Mouse (Mus musculus) forebrain, postnatal 0 days (tissue): ENCODE data around the gene Vps13d. TPM values are rescaled to one million over a fixed set of nuclear protein-coding genes. Genes with fewer than 3 reads are reported as not detected.

Experiments
- ATAC-seq: fragments of 200-750 bp; cut with Nextera tagmentation; 2 replicates; pipeline ENCODE4 v1.8.0; 2017; ENCODE audit warnings: mild to moderate bottlenecking, moderate library complexity
- DNase-seq: peaks from one replicate; pipeline ENCODE4 v3.0.0-alpha.2; 2015
- H3K27ac ChIP-seq: fragments of 300-500 bp; sonication (generic); 2 replicates; pipeline ENCODE4 v1.5.1; 2014; ENCODE audit warnings: low read depth, mild to moderate bottlenecking, antibody characterized with exemption, low read length, moderate library complexity, mixed read lengths
- H3K27me3 ChIP-seq: fragments of 300-500 bp; sonication (generic); 2 replicates; pipeline ENCODE4 v1.6.1; 2014; ENCODE audit warnings: mild to moderate bottlenecking, low read length, mixed read lengths; ENCODE audit not compliant: insufficient read depth
- H3K36me3 ChIP-seq: fragments of 300-500 bp; sonication (generic); 2 replicates; pipeline ENCODE4 v1.6.1; 2014; ENCODE audit warnings: mild to moderate bottlenecking, moderate library complexity; ENCODE audit not compliant: insufficient read depth
- H3K4me1 ChIP-seq: fragments of 300-500 bp; sonication (generic); 2 replicates; pipeline ENCODE4 v1.6.1; 2014; ENCODE audit warnings: antibody characterized with exemption; ENCODE audit not compliant: insufficient read depth
- H3K4me2 ChIP-seq: fragments of 300-500 bp; sonication (generic); 2 replicates; pipeline ENCODE4 v1.6.1; 2014; ENCODE audit warnings: low read depth, mild to moderate bottlenecking, moderate library complexity
- H3K4me3 ChIP-seq: fragments of 300-500 bp; sonication (generic); 2 replicates; pipeline ENCODE4 v1.5.1; 2014; ENCODE audit warnings: low read depth, low read length, mixed read lengths
- H3K9ac ChIP-seq: fragments of 300-500 bp; sonication (generic); 2 replicates; pipeline ENCODE4 v1.6.1; 2014; ENCODE audit warnings: mild to moderate bottlenecking
- H3K9me3 ChIP-seq: fragments of 300-500 bp; sonication (generic); 2 replicates; pipeline ENCODE4 v1.6.1; 2016; ENCODE audit warnings: low read length
- CTCF ChIP-seq: sonication (generic); IDR thresholded peaks from 2 replicates; pipeline ENCODE4 v1.5.1; 2016; ENCODE audit warnings: antibody characterized with exemption, control low read depth, low read depth
- WGBS: fragments of 180-500 bp; shearing (Covaris S2); extraction: QIAGEN DNeasy Blood & Tissue Kit; methylation state at CpG from one replicate; pipeline ENCODE4 v1.1.7; 2014; 5-methylcytosine and 5-hydroxymethylcytosine counted together
- polyA plus RNA-seq: library from polyadenylated mRNA; unstranded; fragments of >200 nt; fragmentation: Nextera tagmentation; extraction: Ambion mirVana; gene quantifications from 2 replicates; pipeline ENCODE4 v1.2.1, GENCODE M21; 2015
- total RNA-seq: library from RNA; depleted of rRNA; stranded (reverse); fragments of >200 nt; gene quantifications from 2 replicates; pipeline ENCODE4 v1.2.3, GENCODE M21; 2014

The Vps13d gene
- total and polyA plus RNA-seq, 2 experiments from 2014 or later = 6.4 to 30.8 TPM

GRCm38 (mm10) chr4:145201424-145201823, 6.6 kb upstream of the Vps13d start:
- Histone ChIP-seq H3K4me3 (no peak overlapping the region), H3K4me2 (no peak overlapping the region), H3K27me3 (no peaks in the 10 kb centered on the region), H3K9me3 (no peaks in the 10 kb centered on the region), H3K36me3 (no peaks in the 10 kb centered on the region), H3K4me1 (no peaks in the 10 kb centered on the region), H3K9ac (no peak overlapping the region), H3K27ac (no peak overlapping the region)
- 84% methylated on average over 3 of the region's 3 CpGs for WGBS
- no peak for TF ChIP-seq CTCF
- DNase-seq (no peak), ATAC-seq (no peak)

DNA sequence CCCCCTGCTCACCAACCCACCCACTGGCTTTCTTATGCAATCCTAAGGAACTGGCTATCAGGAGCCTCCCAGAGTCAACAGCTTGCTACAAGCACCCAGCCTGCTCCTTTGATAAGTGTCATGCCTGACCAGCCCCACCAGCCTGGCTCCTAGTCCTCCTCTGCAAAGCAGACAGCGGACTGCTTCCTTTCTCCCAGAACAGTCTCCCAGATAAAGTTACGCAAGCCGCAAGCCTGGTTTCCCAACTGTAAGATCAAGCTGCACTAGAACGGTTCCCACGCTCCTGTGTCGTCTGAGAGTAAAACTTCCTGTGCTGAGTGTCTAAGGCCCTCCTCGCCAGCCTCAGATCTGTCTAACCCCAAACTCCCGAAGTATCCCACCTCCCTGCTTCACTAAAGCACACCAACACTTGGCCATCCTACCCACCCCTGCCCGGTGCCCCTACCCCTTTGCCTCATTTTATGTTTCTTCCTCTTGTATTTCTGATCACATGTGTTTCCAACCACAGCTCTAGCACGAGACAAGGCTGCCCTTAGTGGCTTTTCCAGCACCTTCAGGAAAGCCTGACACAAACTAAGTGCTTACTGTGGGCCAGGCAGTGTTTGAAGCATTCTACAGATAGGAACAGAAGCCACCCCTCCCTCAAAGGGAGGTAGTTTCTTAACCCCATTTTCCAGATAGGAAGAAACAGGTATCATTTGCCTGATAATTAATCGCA, 5.3 kb upstream of the Vps13d start:
- no peaks in the 10 kb centered on the region for H3K9me3 ChIP-seq
- H3K27ac ChIP-seq = no peak overlapping the region
- no peaks in the 10 kb centered on the region for H3K27me3 ChIP-seq
- no peak overlapping the region for H3K4me3 ChIP-seq
- WGBS = 58% methylated on average over 11 of the region's 11 CpGs
- no peaks in the 10 kb centered on the region for H3K36me3 ChIP-seq
- no peaks in the 10 kb centered on the region; the same call in 1 of the 2 replicates for H3K4me1 ChIP-seq
- ATAC-seq (no peak), DNase-seq (no peak)
- H3K9ac ChIP-seq = no peak overlapping the region
- TF ChIP-seq CTCF = no peak
- no peak overlapping the region for H3K4me2 ChIP-seq

DNA sequence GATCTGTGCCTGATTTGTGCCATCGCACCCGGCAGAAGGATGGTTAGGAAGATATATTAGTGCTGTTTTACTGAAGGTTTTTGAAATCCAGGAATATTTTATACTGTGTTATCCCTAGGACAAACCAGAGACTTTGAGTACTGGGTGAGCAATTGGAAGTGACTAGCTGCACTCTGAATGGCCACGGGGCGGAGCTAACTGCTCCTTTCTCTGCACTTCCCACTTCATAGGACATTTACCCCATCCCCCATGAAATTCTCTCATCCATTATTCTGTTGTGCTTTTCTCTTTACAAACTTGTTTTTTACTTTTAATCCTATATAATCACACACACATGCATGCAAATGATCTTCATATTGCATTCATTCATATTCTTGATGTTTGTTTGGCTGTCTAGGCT, 1.8 kb upstream of the Vps13d start:
- no peak overlapping the region for H3K4me2 ChIP-seq
- DNase-seq = no peak
- H3K4me1 ChIP-seq = peaks cover 9% of the 10 kb centered on the region
- 82% methylated on average over 4 of the region's 4 CpGs for WGBS
- no peaks in the 10 kb centered on the region for H3K9me3 ChIP-seq
- no peak for TF ChIP-seq CTCF
- ATAC-seq = no peak
- H3K9ac ChIP-seq = no peak overlapping the region
- no peaks in the 10 kb centered on the region for H3K36me3 ChIP-seq
- no peak overlapping the region for H3K4me3 ChIP-seq
- H3K27ac ChIP-seq = no peak overlapping the region
- no peaks in the 10 kb centered on the region for H3K27me3 ChIP-seq

DNA sequence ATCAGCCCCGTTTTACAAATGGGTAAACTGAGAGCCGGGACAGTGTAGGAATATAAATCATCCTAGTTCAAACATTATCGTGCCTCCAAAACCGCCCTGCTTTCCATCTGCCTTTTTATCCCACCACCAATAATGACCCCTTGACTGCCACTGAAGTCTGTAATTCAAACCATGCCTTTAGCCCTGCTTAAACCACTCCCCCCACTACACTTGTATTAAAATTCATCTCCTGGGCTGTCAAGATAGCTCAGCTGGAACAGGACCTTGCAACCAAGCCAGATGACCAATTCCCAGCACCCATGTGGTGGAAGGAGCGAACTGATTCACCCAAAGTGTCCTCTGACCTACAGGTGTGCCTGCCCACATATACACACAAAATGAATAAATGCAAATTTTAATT, 367 bp upstream of the Vps13d start:
- Histone ChIP-seq H3K4me1 (peaks cover 9% of the 10 kb centered on the region), H3K9ac (peak overlapping the region; percentile 95; the same call in 1 of the 2 replicates), H3K4me2 (peak overlapping the region; percentile 70), H3K36me3 (no peaks in the 10 kb centered on the region; the same call in 1 of the 2 replicates), H3K9me3 (no peaks in the 10 kb centered on the region), H3K27ac (no peak overlapping the region), H3K4me3 (peak overlapping the region; percentile 97), H3K27me3 (no peaks in the 10 kb centered on the region)
- ATAC-seq (no peak), DNase-seq (no peak)
- TF ChIP-seq CTCF = no peak
- WGBS = 22% methylated on average over 5 of the region's 5 CpGs

DNA sequence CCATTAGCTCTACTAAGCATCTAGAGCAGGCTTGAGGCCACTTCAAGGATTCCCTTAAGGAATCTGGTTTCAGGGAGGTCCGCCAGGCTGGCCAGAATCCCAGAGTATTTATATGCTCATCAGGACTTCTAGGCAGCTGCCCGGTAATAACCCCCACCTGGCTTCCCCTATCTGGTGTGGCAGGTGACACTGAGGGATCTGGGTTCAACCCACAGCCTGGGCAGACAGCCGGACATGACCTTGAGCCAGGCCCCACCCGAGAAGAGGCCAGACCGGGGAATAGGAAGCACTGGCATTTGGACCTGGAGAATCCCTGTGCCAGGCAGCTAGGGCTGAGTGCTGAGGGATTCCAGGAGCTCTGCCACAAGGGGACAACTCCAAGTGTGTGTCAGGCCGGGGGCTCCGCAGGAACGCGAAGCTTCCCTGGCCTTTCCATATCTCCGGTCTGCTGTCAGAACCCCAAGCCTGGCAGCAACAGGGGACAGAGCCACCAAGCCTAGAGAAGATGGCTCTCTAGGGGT, 754 bp downstream of the Vps13d start:
- Histone ChIP-seq H3K36me3 (peaks cover 6% of the 10 kb centered on the region; the same call in 1 of the 2 replicates), H3K9ac (peak overlapping the region; percentile 95), H3K27me3 (no peaks in the 10 kb centered on the region), H3K4me2 (peak overlapping the region; percentile 70), H3K4me1 (peaks cover 9% of the 10 kb centered on the region), H3K9me3 (no peaks in the 10 kb centered on the region), H3K4me3 (peak overlapping the region; percentile 97), H3K27ac (peak overlapping the region; percentile 80)
- DNase-seq = no peak
- 1% methylated on average over 10 of the region's 10 CpGs for WGBS
- peak; percentile 26 for ATAC-seq
- TF ChIP-seq CTCF = no peak

- H3K36me3 ChIP-seq = peaks cover 6% of the 10 kb centered on the region; the same call in 1 of the 2 replicates
- 46% methylated on average over 3 of the region's 3 CpGs for WGBS
- H3K9me3 ChIP-seq = no peaks in the 10 kb centered on the region
- no peaks in the 10 kb centered on the region for H3K27me3 ChIP-seq
- TF ChIP-seq CTCF = no peak
- H3K4me3 ChIP-seq = peak overlapping the region; percentile 97
- H3K9ac ChIP-seq = 0 out of 2 replicates have a peak overlapping the region, but pooled peaks have one; percentile 95
- H3K4me1 ChIP-seq = peaks cover 9% of the 10 kb centered on the region
- H3K4me2 ChIP-seq = peak overlapping the region; percentile 70
- no peak for ATAC-seq
- H3K27ac ChIP-seq = no peak overlapping the region
- DNase-seq = no peak
These were observed 1.4 kb downstream of the Vps13d start for GRCm38 (mm10) chr4:145193406-145193805.

GRCm38 (mm10) chr4:145192686-145193085, 2.1 kb downstream of the Vps13d start:
- Histone ChIP-seq H3K4me3 (no peak overlapping the region), H3K4me1 (peaks cover 9% of the 10 kb centered on the region), H3K27ac (no peak overlapping the region), H3K36me3 (peaks cover 11% of the 10 kb centered on the region; the same call in 1 of the 2 replicates), H3K9ac (no peak overlapping the region), H3K27me3 (no peaks in the 10 kb centered on the region), H3K4me2 (no peak overlapping the region), H3K9me3 (no peaks in the 10 kb centered on the region)
- DNase-seq = no peak
- no peak for TF ChIP-seq CTCF
- ATAC-seq = no peak
